Mouse (Mus musculus) frontal cortex, postnatal 14 days (tissue): ENCODE measurements around the gene Ghdc.

ENCODE experiments used
- DNase-seq, 2 experiments: peaks; one replicate each; pipeline ENCODE4 v3.0.0; 2022; ENCODE audit warnings: low spot score in 2 of 2

Ghdc gene

DNA sequence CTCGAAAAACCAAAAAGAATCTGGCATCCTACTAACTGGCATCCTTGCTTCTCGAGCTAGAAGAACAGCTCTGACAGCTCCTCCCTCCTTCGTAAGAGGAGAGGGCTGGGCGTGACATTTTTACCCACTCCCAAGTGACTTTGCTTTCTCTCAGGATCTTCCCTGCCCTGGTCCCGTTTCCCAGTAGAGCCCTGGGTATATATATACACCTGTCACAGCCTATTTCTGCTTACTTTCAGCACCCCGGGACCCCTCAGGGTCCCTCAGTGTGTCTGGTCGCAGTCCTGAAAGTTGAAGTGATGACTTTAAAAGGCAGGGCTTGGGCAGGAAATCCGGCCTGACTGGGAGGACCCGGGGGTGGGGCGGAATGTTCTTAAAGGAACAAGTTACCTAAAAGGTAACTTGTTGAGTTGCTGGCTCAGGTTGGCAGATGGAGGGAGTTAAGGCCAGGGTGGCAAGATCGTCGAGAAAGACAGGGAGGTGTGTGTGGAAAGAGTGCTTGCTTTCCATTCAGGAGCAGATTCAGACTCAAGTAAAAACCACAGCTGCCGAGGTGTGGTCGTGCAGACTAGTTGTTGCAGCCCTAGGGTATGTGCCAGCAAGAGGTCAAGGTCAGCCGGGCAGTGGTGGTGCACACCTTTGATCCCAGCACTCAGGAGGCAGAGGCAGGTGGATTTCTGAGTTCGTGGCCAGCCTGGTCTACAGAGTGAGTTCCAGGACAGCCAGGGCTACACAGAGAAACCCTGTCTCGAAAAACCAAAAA is at the start of gene Ghdc:
TSS of gene Ghdc (minus strand) at position 312 of the 763 bp plus-strand sequence.
- DNase-seq: peak in 1 of 2 experiments; percentile 63

DNA sequence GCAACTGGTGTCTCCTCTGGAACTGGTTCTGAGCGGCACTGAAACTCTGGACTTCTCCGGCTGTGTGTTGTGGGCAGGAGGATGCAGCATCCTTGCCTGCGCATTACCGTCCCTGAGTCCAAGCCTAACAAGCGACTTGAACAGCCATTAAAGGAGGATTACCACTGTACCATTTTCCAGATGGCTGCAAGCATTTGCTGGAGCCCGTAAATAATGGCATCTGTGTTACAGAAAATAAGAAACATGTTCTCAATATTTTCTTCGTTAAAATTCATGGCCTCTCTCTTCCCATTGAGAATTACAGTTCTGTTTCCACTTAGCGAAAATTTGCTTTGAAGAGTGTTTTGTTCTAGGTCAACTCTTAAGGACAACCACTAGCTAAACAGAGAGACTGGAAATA is 49.3 kb upstream of the Ghdc start:
- no peak for DNase-seq

DNA sequence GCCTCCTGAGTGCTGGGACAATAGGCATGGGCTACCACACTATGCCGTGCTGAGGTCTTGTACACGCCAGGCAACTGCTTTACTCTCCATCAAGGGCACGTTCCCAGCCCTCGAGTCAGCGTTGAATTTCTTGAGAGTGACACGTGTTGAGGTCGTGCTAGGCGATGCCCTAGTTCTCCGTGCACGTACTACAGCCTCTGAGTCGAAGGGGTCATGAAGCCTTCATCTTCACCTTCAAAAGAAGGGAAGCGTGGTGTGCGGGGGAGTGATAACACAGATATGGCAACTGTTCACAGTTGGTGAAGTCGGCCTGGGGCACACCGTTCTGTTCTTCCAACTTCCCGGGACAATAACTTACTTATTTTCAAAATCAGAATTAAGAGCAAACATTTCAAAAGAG is 48.9 kb upstream of the Ghdc start:
- no peak for DNase-seq

DNA sequence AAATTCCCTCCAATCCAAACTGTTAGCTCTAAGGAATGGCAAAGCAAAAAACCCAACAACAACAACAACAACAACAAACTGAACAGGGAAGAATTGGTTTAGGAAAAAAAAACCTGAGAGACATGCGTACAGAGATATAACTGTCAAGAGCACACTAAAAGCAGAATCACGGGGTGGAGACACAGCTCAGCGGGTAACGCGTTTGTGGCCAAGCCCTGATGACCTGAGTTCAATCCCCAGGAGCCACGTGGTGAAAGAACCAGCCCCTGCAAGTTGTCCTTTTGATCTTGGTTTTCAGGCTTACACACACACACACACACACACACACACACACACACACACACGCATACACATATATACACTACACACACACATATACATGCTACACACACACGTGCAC is 48.3 kb upstream of the Ghdc start:
- DNase-seq: no peak

DNA sequence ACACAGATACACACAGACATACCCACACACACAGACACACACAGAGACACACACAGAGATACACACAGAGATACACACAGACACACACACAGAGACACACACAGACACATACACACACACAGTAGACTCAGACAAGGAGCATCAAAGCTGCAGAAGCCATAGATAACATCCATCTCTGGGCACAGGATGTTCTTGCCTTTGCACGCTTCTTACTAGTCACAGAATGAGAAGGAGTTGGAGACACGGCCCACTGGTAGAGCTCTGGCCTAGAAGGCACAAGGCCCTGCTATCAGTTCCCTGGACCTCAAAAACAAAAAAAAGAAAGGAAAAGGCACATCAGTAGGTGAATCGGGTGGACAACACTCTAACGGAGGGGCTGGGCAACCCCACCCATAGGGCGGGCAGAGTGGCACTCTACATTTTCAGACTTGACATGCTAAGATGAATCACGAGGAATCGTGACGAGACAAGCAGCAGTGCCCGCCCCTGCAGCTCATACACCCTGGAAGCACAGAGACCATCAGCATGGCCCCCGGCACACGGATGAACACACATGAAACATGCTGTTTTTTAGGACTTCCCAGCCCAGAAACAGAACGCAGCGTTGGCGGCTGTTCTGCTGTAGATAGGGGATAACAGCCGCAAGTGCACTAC is 47.7 kb upstream of the Ghdc start:
- DNase-seq: no peak

DNA sequence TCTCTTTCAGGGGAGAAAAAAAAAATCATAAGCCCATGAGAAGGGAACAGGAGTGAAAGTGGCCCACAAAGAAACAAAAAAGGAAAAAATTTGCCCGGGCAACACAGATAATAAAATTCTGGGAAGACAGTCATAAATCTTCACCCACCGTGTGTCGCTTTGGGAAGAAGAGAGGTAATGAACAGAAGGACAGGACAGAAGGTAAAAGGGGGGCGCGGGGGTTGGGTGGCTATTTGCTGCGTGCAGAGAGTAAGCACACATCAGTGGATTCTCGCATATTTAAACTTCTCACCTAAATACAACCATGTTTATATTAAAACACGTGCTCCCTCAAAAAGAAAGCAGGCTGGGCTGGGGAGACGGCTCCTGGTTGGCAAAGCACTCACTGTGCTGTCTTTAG is 46.6 kb upstream of the Ghdc start:
- no peak for DNase-seq

DNA sequence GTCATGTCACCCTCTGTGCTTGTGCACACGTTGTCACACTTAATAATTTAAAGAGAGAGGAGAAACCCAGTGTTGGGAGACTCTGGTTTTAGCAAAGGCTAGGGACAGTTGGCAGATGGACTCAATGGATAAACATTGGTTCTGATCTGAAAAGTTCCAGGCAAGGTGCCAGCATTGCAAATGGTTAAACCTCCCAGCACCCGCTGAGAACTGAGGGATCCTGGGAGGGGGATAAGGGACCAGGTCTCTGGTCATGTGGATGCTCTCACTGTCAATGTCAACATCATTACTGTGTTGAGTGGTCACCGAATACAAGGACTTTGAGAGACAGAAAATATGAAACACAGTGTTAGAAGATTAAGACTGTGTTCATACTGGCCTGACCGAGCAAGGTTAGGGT is 46.0 kb upstream of the Ghdc start:
- DNase-seq: no peak

DNA sequence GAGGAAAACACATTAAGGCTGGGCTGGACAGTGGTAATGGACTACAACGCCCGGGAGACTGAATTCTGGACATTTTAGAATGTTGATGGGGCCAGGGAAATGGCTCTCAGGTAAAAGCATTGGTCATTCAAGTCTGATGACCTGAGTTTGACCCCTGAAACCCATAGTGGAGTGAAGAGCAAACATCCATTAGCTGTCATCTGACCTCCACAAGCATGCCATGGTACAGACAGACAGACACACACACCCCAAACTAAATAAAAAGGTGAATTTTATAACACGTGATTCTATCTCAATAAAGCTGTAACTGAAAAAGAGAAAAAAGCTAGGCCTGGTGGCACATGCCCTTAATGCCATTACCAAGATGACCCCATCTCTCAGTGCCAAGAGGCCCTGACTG is 45.6 kb upstream of the Ghdc start:
- DNase-seq: no peak

DNA sequence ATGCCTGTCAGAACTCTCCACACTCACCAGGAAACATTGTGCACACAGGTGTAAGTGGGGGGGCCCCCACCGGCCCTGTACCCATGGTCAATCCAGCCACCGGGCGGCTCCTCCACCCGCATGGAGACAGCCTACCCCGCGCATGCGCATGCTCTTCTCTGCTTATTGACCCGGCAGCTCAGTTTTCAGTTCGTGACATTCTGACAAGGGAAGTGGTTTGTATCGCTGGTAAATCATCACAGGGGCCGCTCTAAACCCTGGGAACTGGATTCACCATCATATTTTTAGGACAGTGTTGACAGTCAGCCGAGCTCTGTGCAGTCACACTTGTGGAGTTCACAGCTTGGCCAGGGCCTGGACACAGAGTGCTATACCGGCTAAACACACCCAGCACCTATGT is 43.7 kb upstream of the Ghdc start:
- no peak for DNase-seq

DNA sequence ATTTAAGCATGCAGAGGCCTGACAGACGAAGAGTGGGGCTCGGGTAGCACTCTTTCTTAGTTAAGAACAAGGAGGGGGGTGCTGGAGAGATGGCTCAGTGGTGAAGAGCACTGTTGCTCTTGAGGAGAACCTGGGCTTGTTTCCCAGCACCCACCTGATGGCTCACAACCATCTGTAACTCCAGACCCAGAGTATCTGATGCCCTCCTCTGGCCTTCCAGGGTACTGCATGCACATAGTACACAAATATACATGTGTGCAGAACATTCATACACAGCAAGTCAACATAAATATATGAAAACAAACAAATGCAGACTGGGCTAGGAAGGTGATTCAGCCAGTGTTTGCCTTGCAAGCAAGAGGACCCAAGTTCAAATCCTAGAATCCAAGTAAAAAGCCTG is 40.4 kb upstream of the Ghdc start:
- DNase-seq: no peak

DNA sequence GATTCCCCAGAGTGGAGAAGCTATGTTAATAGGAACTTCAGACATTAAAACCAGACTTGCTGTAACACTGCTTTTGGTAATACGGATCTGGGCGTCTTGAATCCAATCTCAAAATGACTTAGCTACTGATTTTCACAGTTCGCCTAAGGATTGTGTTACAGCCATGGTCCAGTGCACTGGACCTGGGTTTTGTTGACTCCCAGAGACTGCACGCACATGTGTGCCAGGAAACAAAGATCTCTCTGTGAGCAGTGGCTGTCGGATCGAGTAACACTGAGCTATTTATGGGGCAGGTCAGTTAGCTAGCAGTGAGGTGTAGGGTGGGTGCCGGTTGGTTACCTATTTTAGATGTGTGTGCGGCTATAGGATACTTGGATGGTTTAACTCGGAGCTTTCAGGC is 39.8 kb upstream of the Ghdc start:
- no peak for DNase-seq

DNA sequence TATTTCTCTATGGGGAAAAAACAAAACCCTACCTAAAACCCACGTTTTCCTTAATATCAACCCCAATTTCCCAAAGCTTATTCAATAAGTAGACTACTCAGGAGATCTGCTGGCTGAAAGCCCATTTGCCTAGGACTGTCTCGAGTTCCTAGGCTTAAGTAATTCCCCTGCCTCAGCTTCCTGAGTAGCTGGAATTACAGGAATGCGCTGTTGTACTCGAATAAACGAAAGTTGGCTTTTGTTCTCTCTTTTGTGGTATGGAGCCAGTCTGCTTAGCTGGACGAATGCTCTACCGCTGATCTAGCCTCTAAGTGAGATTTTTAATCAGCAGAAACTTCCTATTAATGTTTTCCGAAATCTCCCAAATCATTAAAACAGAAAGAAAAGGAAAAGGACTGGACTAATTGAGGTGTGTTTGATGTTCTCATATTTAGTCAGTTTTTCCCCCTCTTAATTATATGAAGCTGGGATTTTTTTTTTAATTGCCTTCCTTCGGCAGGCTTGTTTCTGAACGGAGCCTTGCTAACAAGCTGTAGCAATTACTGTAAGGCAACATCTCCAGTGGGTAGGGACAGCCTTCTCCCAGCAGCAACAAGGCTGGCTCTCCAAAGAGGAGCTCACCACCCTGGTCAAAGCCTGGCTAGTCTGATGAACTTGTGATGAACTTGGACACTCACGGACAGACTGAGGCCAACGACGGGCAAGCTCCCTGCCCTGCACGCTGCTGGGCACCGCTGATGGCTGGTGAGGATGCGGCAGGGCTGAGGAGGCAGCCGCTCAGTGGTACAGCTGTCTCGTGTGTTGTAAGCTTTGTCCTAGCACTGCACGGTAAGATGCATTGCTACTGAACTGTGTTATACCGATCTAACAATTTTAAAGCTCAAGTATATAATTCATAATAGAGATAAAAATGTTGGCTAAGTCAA is 35.9 kb upstream of the Ghdc start:
- DNase-seq: no peak

DNA sequence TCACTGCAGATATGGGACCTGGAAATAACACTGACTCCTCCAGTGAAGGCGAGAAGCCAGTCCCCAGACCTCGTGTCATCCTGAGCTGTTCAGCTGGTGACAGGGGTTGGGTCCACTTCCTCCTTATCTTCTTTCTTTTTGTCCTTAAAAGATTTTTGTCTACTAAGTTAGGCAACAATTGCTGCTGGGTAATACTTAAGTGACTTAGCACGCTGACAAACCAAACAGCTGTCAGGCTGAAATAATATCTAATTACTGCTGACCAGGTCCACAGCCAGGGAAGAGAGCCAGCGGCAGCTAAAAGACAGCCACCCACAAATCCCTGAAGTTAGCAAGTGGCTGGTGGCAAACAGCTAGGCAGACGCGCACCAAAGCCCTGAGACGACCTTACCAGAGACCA is 34.8 kb upstream of the Ghdc start:
- DNase-seq: no peak

DNA sequence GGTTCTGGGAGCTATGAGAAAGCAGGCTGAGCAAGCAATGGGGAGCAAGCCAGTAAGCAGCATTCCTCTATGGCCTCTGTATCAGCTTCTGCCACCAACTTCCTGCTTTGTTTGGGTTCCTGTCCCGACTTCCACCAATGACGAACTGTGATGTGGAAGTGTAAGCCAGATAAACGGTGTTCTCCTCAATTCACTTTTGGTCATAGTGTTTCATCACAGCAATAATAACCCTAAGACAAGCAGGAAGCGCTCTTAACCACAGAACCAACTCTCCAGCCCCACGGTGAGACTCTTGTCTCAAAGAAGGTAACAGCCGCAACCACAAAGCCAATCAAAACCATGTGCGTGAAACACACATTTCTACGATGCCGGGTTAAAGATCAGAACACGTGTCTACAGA is 33.7 kb upstream of the Ghdc start:
- no peak for DNase-seq

DNA sequence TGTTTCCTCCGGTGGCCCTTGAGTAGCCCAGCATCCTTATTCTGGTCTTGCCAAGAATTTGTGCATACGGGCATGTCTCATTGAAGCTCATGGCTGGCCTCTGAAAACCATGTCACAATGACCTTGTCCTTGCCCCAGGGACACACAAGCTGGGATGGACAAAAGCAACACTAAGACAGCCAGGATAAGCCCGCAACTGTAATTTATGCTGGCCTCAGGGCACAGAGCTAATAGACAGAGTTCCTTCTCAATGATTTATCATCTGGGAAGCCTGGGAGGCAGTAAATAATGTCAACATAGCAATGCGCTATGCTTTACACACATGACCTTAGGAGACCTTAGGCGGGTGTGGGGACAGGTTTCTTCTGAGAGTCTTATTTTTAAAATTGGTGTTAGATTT is 28.7 kb upstream of the Ghdc start:
- no peak for DNase-seq

DNA sequence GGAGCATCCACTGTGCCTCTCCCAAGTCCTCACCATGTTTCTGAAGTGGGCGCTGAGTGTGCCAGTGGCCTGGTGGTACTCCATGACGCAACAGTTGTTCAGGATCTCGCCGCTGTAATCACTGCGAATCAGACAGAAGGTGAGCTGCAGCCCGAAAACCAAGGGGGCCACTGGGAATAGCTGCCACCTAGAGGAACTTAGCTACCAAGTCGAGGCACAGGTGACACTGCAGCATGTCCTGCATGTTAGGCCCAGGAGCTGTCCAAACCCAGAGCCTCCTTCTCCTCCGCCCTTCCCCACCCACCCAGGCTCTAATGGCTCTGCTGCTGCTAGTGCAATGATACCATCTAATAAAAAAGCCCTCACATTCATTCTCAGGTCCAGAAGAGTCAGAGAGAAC is 25.8 kb upstream of the Ghdc start:
- no peak for DNase-seq

DNA sequence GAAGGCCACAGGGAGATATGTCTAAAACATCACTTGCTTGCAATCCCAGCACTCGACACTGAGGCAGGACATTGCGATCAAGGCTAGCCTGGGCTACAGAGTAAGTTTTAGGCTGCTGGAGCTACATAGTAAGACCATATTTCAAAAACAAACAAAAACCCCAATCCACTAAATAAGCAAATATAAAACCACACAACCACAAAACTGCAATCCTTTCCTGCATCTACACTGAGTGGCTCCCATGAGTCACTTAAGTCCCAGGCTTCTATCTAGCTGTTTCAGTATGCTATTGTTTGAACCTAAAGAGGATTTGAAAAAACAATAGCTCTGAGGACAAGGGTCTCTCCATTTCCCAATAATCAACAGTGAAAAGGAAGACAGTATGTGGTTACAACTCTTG is 24.6 kb upstream of the Ghdc start:
- no peak for DNase-seq

DNA sequence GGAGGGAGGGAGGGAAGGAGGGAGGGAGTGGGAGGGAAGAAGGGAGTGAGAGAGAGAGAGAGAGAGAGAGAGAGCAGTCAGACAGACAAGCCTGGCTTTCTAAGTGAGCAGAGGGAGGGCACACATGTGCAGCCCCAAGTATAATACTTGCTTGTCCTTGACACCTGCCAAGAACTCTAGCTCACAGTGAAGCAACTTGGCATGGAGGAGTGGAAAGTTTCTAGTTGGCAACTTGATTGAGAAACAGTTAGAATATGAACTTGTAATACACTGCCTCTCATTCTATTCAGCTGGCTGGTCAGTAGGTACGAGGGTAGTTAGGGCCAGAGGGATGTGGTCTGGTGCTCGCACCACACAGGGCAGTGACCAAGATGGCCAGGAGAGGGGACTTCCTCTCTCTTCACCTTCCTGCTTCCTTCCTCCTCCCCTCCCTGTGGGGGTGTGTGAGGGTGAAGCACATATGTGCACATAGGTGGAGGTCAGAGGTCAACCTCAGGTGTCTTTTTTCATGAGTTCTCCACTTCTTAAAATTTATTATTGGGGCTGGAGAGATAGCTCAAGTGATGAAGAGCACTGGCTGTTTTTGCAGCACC is 20.8 kb upstream of the Ghdc start:
- no peak for DNase-seq

DNA sequence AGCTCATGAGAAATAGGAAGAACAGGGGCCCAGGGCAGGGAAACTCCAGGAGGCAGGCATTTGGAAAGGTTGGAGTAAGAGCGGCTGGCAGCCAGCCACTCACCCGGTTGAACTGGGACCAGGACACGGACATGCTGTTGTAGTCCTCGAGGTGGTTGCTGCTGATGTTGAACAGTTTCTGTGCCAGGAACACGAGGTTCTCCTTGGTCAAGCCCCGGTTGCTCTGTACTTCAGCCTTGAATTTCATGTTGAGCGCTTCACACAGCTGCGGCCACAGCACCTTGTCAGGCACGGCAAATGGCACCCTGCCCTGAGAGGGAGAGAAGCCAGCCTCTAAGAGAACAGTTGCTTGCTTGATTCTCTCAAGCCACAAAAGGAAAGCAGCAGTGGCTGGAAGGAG is 19.9 kb upstream of the Ghdc start:
- peak; percentile 27 to 31 for DNase-seq

DNA sequence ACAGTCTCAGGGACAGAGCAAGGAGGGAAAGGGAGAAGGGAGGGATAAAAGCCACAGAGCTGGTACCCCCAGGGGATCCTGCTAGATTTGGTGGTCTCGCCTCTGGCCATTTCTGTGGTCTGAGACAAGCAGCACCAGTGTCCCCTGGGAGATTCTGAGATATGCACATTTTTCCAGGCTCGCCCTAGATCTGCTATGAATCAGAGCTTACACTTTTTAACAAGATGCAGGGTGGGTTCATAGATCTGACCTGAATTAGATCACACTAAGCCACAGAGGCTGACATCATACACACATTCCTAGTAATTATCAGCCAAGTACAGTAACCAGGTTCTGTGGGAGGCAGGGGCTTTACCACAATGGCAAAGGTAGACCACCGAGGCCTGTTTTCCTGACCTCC is 18.9 kb upstream of the Ghdc start:
- no peak for DNase-seq

DNA sequence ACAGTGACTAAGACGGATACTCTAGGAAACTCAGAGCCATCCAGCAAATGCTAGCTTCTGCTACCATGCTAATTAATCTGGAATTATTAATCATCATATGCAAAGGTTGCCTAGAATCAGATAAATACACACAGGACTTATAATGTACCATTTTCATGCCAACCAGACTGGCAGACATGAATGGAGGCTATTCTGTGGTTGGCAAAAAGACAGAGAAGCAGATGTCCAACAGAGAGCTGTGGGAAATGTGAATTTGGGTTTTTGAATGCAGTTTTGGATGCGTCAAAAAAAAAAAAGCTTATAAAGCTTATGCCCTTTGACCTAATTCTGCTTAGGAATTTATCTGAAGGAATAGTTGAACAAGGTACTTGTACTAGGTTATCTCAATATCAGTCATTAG is 15.0 kb upstream of the Ghdc start:
- no peak for DNase-seq

DNA sequence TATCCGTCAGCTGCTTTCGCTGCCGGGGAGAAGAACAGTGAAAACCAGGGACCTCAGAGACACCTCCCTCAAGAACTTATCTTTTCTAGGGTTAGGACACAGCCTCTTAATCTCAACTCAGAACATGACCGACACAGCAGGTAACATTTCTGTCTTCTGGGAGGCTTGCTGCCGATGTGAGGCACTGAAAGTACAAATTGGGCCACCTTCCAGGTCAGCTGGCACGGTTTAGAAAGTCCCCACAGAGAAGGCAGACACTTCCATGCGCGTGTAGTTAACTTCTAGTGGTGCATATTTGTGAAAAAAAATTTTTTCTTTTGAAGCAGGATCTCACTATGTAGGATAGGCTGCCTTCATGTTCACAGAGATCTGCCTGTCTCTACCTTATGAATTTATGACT is 13.5 kb upstream of the Ghdc start:
- DNase-seq: no peak
